Mouse (Mus musculus): ENCODE results near the gene Dnajc15.

DNA sequence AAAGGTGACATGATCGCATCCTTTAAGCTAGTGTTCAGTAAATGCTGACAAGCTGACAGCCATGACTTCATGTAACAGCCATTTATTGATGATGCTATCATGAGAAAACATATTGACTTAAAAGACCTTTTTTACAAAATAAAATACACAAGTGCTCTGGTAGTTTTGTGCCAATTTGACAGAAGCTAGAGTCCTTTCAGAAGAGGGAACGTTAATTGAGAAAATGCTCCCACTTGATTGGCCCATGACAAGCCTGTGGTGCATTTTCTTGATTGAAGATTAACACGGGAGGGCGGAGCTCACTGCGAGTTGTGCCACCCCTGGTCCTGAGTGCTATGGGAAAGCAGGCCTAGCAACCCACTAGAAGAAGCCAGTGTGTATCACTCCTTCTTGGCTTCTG is 31.7 kb upstream of the Dnajc15 start:
- TF ChIP-seq CTCF (IDR thresholded peaks at IDR 0.05; ENCODE audit: low read depth, low read length): no peak
- no peak for TF ChIP-seq POLR2A (IDR thresholded peaks at IDR 0.05; ENCODE audit: borderline replicate concordance, low read depth, low read length)
